Mouse (Mus musculus) testis, adult 2 months (tissue): ENCODE results near the gene Ankrd13a. TPM values are rescaled to one million over a fixed set of nuclear protein-coding genes. Genes with fewer than 3 reads are reported as not detected.

Source experiments
- H3K27ac ChIP-seq: fragments of 200-500 bp; 2 replicates; pipeline ENCODE4 v1.5.1; 2012; ENCODE audit warnings: low read depth, low read length; ENCODE audit not compliant: control insufficient read depth, insufficient read depth
- H3K27me3 ChIP-seq: fragments of 200-500 bp; 2 replicates; pipeline ENCODE4 v1.6.1; 2012; ENCODE audit warnings: mild to moderate bottlenecking, low read length, moderate library complexity; ENCODE audit not compliant: control insufficient read depth, insufficient read depth
- H3K36me3 ChIP-seq: fragments of 200-500 bp; 2 replicates; pipeline ENCODE4 v1.6.1; 2012; ENCODE audit warnings: mild to moderate bottlenecking, low read length; ENCODE audit not compliant: control insufficient read depth, insufficient read depth
- H3K4me1 ChIP-seq: fragments of 200-500 bp; 2 replicates; pipeline ENCODE4 v1.6.1; 2012; ENCODE audit warnings: low read length; ENCODE audit not compliant: control insufficient read depth, insufficient read depth
- H3K4me3 ChIP-seq: fragments of 200-500 bp; 2 replicates; pipeline ENCODE4 v1.5.1; 2012; ENCODE audit warnings: low read depth, mild to moderate bottlenecking, low read length, moderate library complexity, mixed read lengths; ENCODE audit not compliant: control insufficient read depth
- CTCF ChIP-seq: fragments of 200-500 bp; IDR thresholded peaks from 2 replicates; pipeline ENCODE4 v1.5.1; 2012; ENCODE audit warnings: low read depth, mild to moderate bottlenecking, inconsistent platforms, low read length, moderate library complexity; ENCODE audit not compliant: control insufficient read depth, insufficient read depth, insufficient replicate concordance
- POLR2A ChIP-seq: fragments of 200-500 bp; IDR thresholded peaks from 2 replicates; pipeline ENCODE4 v1.6.1; 2012; ENCODE audit warnings: low read depth, mild to moderate bottlenecking, inconsistent platforms, low read length, moderate library complexity; ENCODE audit not compliant: control insufficient read depth
- polyA plus RNA-seq: library from polyadenylated mRNA; depleted of rRNA; stranded (reverse); fragments of >200 nt; gene quantifications from 2 replicates; pipeline ENCODE4 v1.2.3, GENCODE M21; 2012

Ankrd13a gene
- polyA plus RNA-seq, 1 experiment, result 167 TPM

DNA sequence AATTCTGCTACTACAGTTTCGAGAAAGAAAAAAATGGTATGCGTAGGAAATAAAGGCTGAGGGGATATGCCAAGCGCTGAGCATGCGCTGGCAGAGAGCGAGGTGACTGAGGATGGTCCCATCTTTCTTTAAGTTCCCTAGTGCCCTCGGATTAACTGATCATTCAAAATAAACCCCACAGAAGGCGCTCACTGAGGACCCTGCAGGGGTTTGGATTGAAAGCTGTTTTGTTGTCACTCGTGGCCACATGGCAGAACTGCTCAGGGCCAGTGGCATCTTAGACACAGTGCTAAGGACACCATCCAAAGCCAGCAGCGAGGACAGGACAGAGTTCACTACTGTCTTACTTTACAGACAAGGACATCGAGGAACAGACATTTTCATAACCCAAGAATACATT is 24.2 kb upstream of the Ankrd13a start:
- H3K27me3 ChIP-seq, result no peaks in the 10 kb centered on the region
- no peak overlapping the region for H3K4me3 ChIP-seq
- H3K27ac ChIP-seq, result no peak overlapping the region
- TF ChIP-seq CTCF, result no peak
- TF ChIP-seq POLR2A, result no peak
- no peaks in the 10 kb centered on the region for H3K4me1 ChIP-seq
- H3K36me3 ChIP-seq, result peaks cover 3% of the 10 kb centered on the region; the same call in 1 of the 2 replicates

GRCm38 (mm10) chr5:114752397-114752796 is 22.1 kb upstream of the Ankrd13a start:
- Histone ChIP-seq H3K4me1 (no peaks in the 10 kb centered on the region), H3K36me3 (peaks cover 3% of the 10 kb centered on the region; the same call in 1 of the 2 replicates), H3K4me3 (no peak overlapping the region), H3K27me3 (no peaks in the 10 kb centered on the region), H3K27ac (no peak overlapping the region)
- TF ChIP-seq POLR2A (no peak), CTCF (no peak)

DNA sequence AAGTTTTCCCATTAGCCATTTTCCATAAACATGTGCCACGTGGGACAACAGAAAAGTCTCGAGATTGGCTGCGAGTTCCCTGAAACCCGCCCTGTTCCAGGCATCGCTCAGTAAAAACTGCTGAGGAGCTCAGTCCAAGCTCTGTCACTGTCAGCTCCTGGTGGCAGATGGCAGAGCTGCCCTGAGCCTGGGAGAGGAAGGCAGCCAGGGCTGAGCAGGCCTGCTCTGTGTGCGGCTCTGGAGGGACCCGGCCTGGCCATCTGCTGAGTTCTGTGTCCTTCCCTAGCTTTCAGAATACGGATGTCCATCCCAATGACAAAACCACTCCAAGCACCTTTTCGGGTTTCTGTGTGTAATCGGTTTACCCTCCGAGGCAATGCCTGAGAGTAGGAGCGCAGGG is 21.1 kb upstream of the Ankrd13a start:
- no peaks in the 10 kb centered on the region for H3K27me3 ChIP-seq
- TF ChIP-seq POLR2A, result no peak
- no peak overlapping the region for H3K27ac ChIP-seq
- H3K36me3 ChIP-seq, result no peaks in the 10 kb centered on the region; the same call in 1 of the 2 replicates
- H3K4me1 ChIP-seq, result no peaks in the 10 kb centered on the region
- no peak overlapping the region for H3K4me3 ChIP-seq

DNA sequence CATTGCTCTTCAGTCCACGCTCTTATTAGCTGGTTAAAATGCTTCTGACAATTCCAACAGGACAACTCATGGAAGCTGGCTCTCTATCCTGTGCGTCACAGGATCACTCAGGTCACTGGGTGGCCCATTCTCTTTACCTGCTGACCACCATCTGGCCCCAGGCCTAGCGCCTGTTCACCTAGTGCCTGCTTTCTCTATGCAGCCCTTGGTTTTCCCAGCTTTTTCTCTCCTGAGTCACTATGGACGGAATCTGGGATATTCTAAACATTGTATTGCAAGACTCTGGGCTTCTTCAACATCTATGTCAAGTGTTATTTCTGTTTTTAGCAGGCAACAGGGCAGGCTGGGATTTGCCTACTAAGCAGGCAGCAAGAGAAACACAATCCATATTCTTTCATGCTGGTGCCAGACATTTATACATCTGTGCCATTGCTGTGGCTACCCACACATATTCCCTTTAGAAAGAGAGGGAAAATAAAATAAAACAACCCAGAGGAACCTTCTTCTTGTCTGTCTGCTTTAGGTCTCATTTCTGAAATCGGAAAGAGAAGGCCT is 14.9 kb upstream of the Ankrd13a start:
- Histone ChIP-seq H3K4me1 (no peaks in the 10 kb centered on the region), H3K4me3 (no peak overlapping the region), H3K27me3 (no peaks in the 10 kb centered on the region), H3K36me3 (peaks cover 2% of the 10 kb centered on the region), H3K27ac (no peak overlapping the region)
- TF ChIP-seq CTCF (no peak), POLR2A (no peak)

DNA sequence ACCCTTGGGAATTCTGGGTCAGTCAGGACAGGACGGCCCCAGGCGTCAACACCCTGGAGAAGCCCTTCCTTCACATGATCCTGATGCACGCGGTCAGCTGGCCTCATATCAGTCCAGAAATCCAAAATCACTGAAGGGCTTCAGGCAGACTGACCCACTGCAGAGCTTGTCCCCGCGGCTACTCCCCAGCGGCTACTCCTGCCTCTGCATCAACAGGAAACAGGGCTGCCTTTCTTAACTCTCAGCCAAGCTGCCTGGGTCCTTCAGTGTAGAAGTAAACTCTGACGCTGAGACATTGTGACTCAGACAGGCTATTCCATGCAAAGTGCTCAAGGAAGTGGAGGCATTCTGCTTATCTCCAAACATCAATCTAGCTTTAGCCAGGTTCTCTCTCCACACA is 12.5 kb upstream of the Ankrd13a start:
- no peaks in the 10 kb centered on the region for H3K4me1 ChIP-seq
- no peak overlapping the region for H3K4me3 ChIP-seq
- no peaks in the 10 kb centered on the region for H3K27me3 ChIP-seq
- TF ChIP-seq POLR2A, result no peak
- no peak for TF ChIP-seq CTCF
- no peak overlapping the region for H3K27ac ChIP-seq
- peaks cover 2% of the 10 kb centered on the region for H3K36me3 ChIP-seq

- no peaks in the 10 kb centered on the region for H3K4me1 ChIP-seq
- H3K4me3 ChIP-seq, result no peak overlapping the region
- no peak overlapping the region for H3K27ac ChIP-seq
- TF ChIP-seq CTCF (no peak), POLR2A (no peak)
- H3K27me3 ChIP-seq, result no peaks in the 10 kb centered on the region
- H3K36me3 ChIP-seq, result peaks cover 2% of the 10 kb centered on the region; the same call in 1 of the 2 replicates
Measured at GRCm38 (mm10) chr5:114764812-114765735, 9.4 kb upstream of the Ankrd13a start.

GRCm38 (mm10) chr5:114766686-114767085 is 7.8 kb upstream of the Ankrd13a start:
- no peaks in the 10 kb centered on the region for H3K4me1 ChIP-seq
- H3K27ac ChIP-seq, result no peak overlapping the region
- no peaks in the 10 kb centered on the region for H3K27me3 ChIP-seq
- H3K36me3 ChIP-seq, result no peaks in the 10 kb centered on the region
- no peak overlapping the region for H3K4me3 ChIP-seq
- TF ChIP-seq CTCF (no peak), POLR2A (no peak)
